Mouse (Mus musculus): ENCODE results near the gene 9130019O22Rik. TPM values are rescaled to one million over a fixed set of nuclear protein-coding genes. Genes with fewer than 3 reads are reported as not detected.
"Not testable (repeated sequence)": the region's sequence is repeated elsewhere in the genome, so short reads cannot be mapped to it uniquely, and the experiment has no call there.

Gene 9130019O22Rik
- polyA plus RNA-seq, 1 experiment from 2014 or later, result 7.2 TPM

- peak within 1 kb of the TSS; percentile 97 for H3K27ac ChIP-seq (ENCODE audit: low read depth, low read length)
- H3K9me3 ChIP-seq (ENCODE audit: control insufficient read depth, low read length), result no peaks in the 10 kb centered on the region
- peaks cover 12% of the 10 kb centered on the region for H3K4me1 ChIP-seq (ENCODE audit: control insufficient read depth, insufficient read depth, low read length)
- 0% methylated on average over 61 of the region's 76 CpGs for WGBS
- peak within 1 kb of the TSS; percentile 77 for H3K4me2 ChIP-seq (replicated peaks; ENCODE audit: low read depth, low read length)
- H3K9ac ChIP-seq (ENCODE audit: low read depth, low read length), result peak within 1 kb of the TSS; percentile 93
- peak within 1 kb of the TSS; percentile 96 for H3K4me3 ChIP-seq (ENCODE audit: low read length)
- ATAC-seq (ENCODE audit: low FRiP score, low TSS enrichment), result peak; percentile 91
- H3K36me3 ChIP-seq (ENCODE audit: control insufficient read depth, insufficient read depth, low read length), result peaks cover 21% of the 10 kb centered on the region
- no peaks in the 10 kb centered on the region for H3K27me3 ChIP-seq (ENCODE audit: control insufficient read depth, insufficient read depth, low read length)
Measured at GRCm38 (mm10) chr7:127345512-127346325, 41.2 kb downstream of the 9130019O22Rik start, which contains the start of gene Zfp768. Zfp768 (minus strand) TSS chr7:127345589.

GRCm38 (mm10) chr7:127345092-127345491 is 41.9 kb downstream of the 9130019O22Rik start:
- Histone ChIP-seq H3K4me2 (replicated peaks; ENCODE audit: low read depth, low read length) (peak overlapping the region; percentile 77), H3K4me1 (ENCODE audit: control insufficient read depth, insufficient read depth, low read length) (peaks cover 12% of the 10 kb centered on the region), H3K27me3 (ENCODE audit: control insufficient read depth, insufficient read depth, low read length) (no peaks in the 10 kb centered on the region), H3K9me3 (ENCODE audit: control insufficient read depth, low read length) (no peaks in the 10 kb centered on the region), H3K9ac (ENCODE audit: low read depth, low read length) (peak overlapping the region; percentile 93), H3K4me3 (ENCODE audit: low read length) (peak overlapping the region; percentile 96), H3K27ac (ENCODE audit: low read depth, low read length) (peak overlapping the region; percentile 97), H3K36me3 (ENCODE audit: control insufficient read depth, insufficient read depth, low read length) (peaks cover 21% of the 10 kb centered on the region)
- WGBS, result 0% methylated on average over 41 of the region's 42 CpGs
- ATAC-seq (ENCODE audit: low FRiP score, low TSS enrichment), result peak; percentile 54

- peak overlapping the region; percentile 93; the same call in 1 of the 2 replicates for H3K9ac ChIP-seq (ENCODE audit: low read depth, low read length)
- H3K4me3 ChIP-seq (ENCODE audit: low read length), result peak overlapping the region; percentile 96
- ATAC-seq (ENCODE audit: low FRiP score, low TSS enrichment), result no peak
- H3K4me2 ChIP-seq (replicated peaks; ENCODE audit: low read depth, low read length), result peak overlapping the region; percentile 77
- peaks cover 21% of the 10 kb centered on the region for H3K36me3 ChIP-seq (ENCODE audit: control insufficient read depth, insufficient read depth, low read length)
- H3K4me1 ChIP-seq (ENCODE audit: control insufficient read depth, insufficient read depth, low read length), result peaks cover 12% of the 10 kb centered on the region
- 96% methylated on average over 8 of the region's 8 CpGs for WGBS
- H3K27ac ChIP-seq (ENCODE audit: low read depth, low read length), result no peak overlapping the region
- H3K9me3 ChIP-seq (ENCODE audit: control insufficient read depth, low read length), result no peaks in the 10 kb centered on the region
- H3K27me3 ChIP-seq (ENCODE audit: control insufficient read depth, insufficient read depth, low read length), result no peaks in the 10 kb centered on the region
Measured at GRCm38 (mm10) chr7:127344371-127344770, 42.6 kb downstream of the 9130019O22Rik start.

- H3K4me3 ChIP-seq (ENCODE audit: low read length), result no peak overlapping the region
- H3K9me3 ChIP-seq (ENCODE audit: control insufficient read depth, low read length), result no peaks in the 10 kb centered on the region
- peaks cover 21% of the 10 kb centered on the region for H3K36me3 ChIP-seq (ENCODE audit: control insufficient read depth, insufficient read depth, low read length)
- H3K9ac ChIP-seq (ENCODE audit: low read depth, low read length), result no peak overlapping the region
- no peak overlapping the region for H3K4me2 ChIP-seq (replicated peaks; ENCODE audit: low read depth, low read length)
- WGBS, result 95% methylated on average over 38 of the region's 38 CpGs
- H3K4me1 ChIP-seq (ENCODE audit: control insufficient read depth, insufficient read depth, low read length), result peaks cover 12% of the 10 kb centered on the region
- H3K27ac ChIP-seq (ENCODE audit: low read depth, low read length), result no peak overlapping the region
- no peaks in the 10 kb centered on the region for H3K27me3 ChIP-seq (ENCODE audit: control insufficient read depth, insufficient read depth, low read length)
- no peak for ATAC-seq (ENCODE audit: low FRiP score, low TSS enrichment)
Measured at GRCm38 (mm10) chr7:127343351-127344019, 43.5 kb downstream of the 9130019O22Rik start.

- Histone ChIP-seq H3K4me3 (ENCODE audit: low read length) (no peak overlapping the region), H3K27ac (ENCODE audit: low read depth, low read length) (no peak overlapping the region), H3K9ac (ENCODE audit: low read depth, low read length) (no peak overlapping the region), H3K27me3 (ENCODE audit: control insufficient read depth, insufficient read depth, low read length) (no peaks in the 10 kb centered on the region), H3K9me3 (ENCODE audit: control insufficient read depth, low read length) (no peaks in the 10 kb centered on the region), H3K4me2 (replicated peaks; ENCODE audit: low read depth, low read length) (no peak overlapping the region), H3K4me1 (ENCODE audit: control insufficient read depth, insufficient read depth, low read length) (peaks cover 12% of the 10 kb centered on the region), H3K36me3 (ENCODE audit: control insufficient read depth, insufficient read depth, low read length) (peaks cover 21% of the 10 kb centered on the region)
- WGBS, result 96% methylated on average over 7 of the region's 7 CpGs
- ATAC-seq (ENCODE audit: low FRiP score, low TSS enrichment), result no peak
Measured at GRCm38 (mm10) chr7:127342888-127343287, 44.1 kb downstream of the 9130019O22Rik start.

GRCm38 (mm10) chr7:127342332-127342731 is 44.6 kb downstream of the 9130019O22Rik start:
- H3K27me3 ChIP-seq (ENCODE audit: control insufficient read depth, insufficient read depth, low read length), result no peaks in the 10 kb centered on the region
- H3K4me1 ChIP-seq (ENCODE audit: control insufficient read depth, insufficient read depth, low read length), result peaks cover 12% of the 10 kb centered on the region
- peaks cover 21% of the 10 kb centered on the region for H3K36me3 ChIP-seq (ENCODE audit: control insufficient read depth, insufficient read depth, low read length)
- H3K4me3 ChIP-seq (ENCODE audit: low read length), result no peak overlapping the region
- no peak overlapping the region for H3K9ac ChIP-seq (ENCODE audit: low read depth, low read length)
- no peaks in the 10 kb centered on the region for H3K9me3 ChIP-seq (ENCODE audit: control insufficient read depth, low read length)
- ATAC-seq (ENCODE audit: low FRiP score, low TSS enrichment), result no peak
- no peak overlapping the region for H3K27ac ChIP-seq (ENCODE audit: low read depth, low read length)
- 60% methylated on average over 4 of the region's 4 CpGs for WGBS
- no peak overlapping the region for H3K4me2 ChIP-seq (replicated peaks; ENCODE audit: low read depth, low read length)

- Histone ChIP-seq H3K4me1 (ENCODE audit: control insufficient read depth, insufficient read depth, low read length) (peaks cover 10% of the 10 kb centered on the region), H3K36me3 (ENCODE audit: control insufficient read depth, insufficient read depth, low read length) (peaks cover 21% of the 10 kb centered on the region)
- not testable (repeated sequence) for ATAC-seq (ENCODE audit: low FRiP score, low TSS enrichment); H3K4me3 ChIP-seq (ENCODE audit: low read length); H3K27me3 ChIP-seq (ENCODE audit: control insufficient read depth, insufficient read depth, low read length); H3K4me2 ChIP-seq (replicated peaks; ENCODE audit: low read depth, low read length); H3K9me3 ChIP-seq (ENCODE audit: control insufficient read depth, low read length); H3K27ac ChIP-seq (ENCODE audit: low read depth, low read length); H3K9ac ChIP-seq (ENCODE audit: low read depth, low read length)
- WGBS, result 92% methylated on average over 5 of the region's 6 CpGs
Measured at GRCm38 (mm10) chr7:127341861-127342260, 45.1 kb downstream of the 9130019O22Rik start.

- Histone ChIP-seq H3K9me3 (ENCODE audit: control insufficient read depth, low read length) (no peaks in the 10 kb centered on the region), H3K4me1 (ENCODE audit: control insufficient read depth, insufficient read depth, low read length) (peaks cover 7% of the 10 kb centered on the region), H3K4me2 (replicated peaks; ENCODE audit: low read depth, low read length) (no peak overlapping the region), H3K27me3 (ENCODE audit: control insufficient read depth, insufficient read depth, low read length) (no peaks in the 10 kb centered on the region), H3K4me3 (ENCODE audit: low read length) (no peak overlapping the region), H3K36me3 (ENCODE audit: control insufficient read depth, insufficient read depth, low read length) (peaks cover 21% of the 10 kb centered on the region), H3K9ac (ENCODE audit: low read depth, low read length) (no peak overlapping the region), H3K27ac (ENCODE audit: low read depth, low read length) (no peak overlapping the region)
- 81% methylated on average over 8 of the region's 8 CpGs for WGBS
- no peak for ATAC-seq (ENCODE audit: low FRiP score, low TSS enrichment)
Measured at GRCm38 (mm10) chr7:127341356-127341755, 45.6 kb downstream of the 9130019O22Rik start.

GRCm38 (mm10) chr7:127337636-127338035 is 49.3 kb downstream of the 9130019O22Rik start:
- ATAC-seq (ENCODE audit: low FRiP score, low TSS enrichment), result no peak
- no peak overlapping the region for H3K4me3 ChIP-seq (ENCODE audit: low read length)
- H3K27ac ChIP-seq (ENCODE audit: low read depth, low read length), result no peak overlapping the region
- H3K36me3 ChIP-seq (ENCODE audit: control insufficient read depth, insufficient read depth, low read length), result peaks cover 7% of the 10 kb centered on the region; the same call in 1 of the 2 replicates
- H3K9ac ChIP-seq (ENCODE audit: low read depth, low read length), result no peak overlapping the region
- H3K4me2 ChIP-seq (replicated peaks; ENCODE audit: low read depth, low read length), result no peak overlapping the region
- no peaks in the 10 kb centered on the region for H3K27me3 ChIP-seq (ENCODE audit: control insufficient read depth, insufficient read depth, low read length)
- no peaks in the 10 kb centered on the region for H3K9me3 ChIP-seq (ENCODE audit: control insufficient read depth, low read length)
- 74% methylated on average over 4 of the region's 4 CpGs for WGBS
- H3K4me1 ChIP-seq (ENCODE audit: control insufficient read depth, insufficient read depth, low read length), result no peaks in the 10 kb centered on the region
